Mouse (Mus musculus) neural tube, embryonic 11.5 days (tissue): ENCODE measurements around the gene Adcy7. TPM values are rescaled to one million over a fixed set of nuclear protein-coding genes. Genes with fewer than 3 reads are reported as not detected.

ENCODE experiments used
- ATAC-seq: fragments of 200-750 bp; cut with Nextera tagmentation; 2 replicates; pipeline ENCODE4 v1.8.0; 2017; ENCODE audit warnings: moderate number of reproducible peaks, mild to moderate bottlenecking, moderate TSS enrichment, moderate library complexity; ENCODE audit not compliant: insufficient read depth, low FRiP score, low TSS enrichment
- DNase-seq: peaks from one replicate; pipeline ENCODE4 v3.0.0-alpha.2; 2015; ENCODE audit warnings: low spot score
- H3K27ac ChIP-seq: fragments of 300-500 bp; sonication (generic); 2 replicates; pipeline ENCODE4 v1.5.1; 2014; ENCODE audit warnings: low read depth, mild to moderate bottlenecking, low read length
- H3K27me3 ChIP-seq: fragments of 300-500 bp; sonication (generic); 2 replicates; pipeline ENCODE4 v1.6.1; 2014; ENCODE audit warnings: mild to moderate bottlenecking, low read length, mixed read lengths; ENCODE audit not compliant: control insufficient read depth, insufficient read depth
- H3K36me3 ChIP-seq: fragments of 300-500 bp; sonication (generic); 2 replicates; pipeline ENCODE4 v1.6.1; 2014; ENCODE audit warnings: mild to moderate bottlenecking, low read length, moderate library complexity, mixed read lengths; ENCODE audit not compliant: control insufficient read depth, insufficient read depth
- H3K4me1 ChIP-seq: fragments of 300-500 bp; sonication (generic); 2 replicates; pipeline ENCODE4 v1.6.1; 2014; ENCODE audit warnings: low read length, mixed read lengths; ENCODE audit not compliant: control insufficient read depth, insufficient read depth
- H3K4me2 ChIP-seq: fragments of 300-500 bp; sonication (generic); 2 replicates; pipeline ENCODE4 v1.6.1; 2014; ENCODE audit warnings: low read depth, mild to moderate bottlenecking, moderate library complexity
- H3K4me3 ChIP-seq: fragments of 300-500 bp; sonication (generic); 2 replicates; pipeline ENCODE4 v1.5.1; 2014; ENCODE audit warnings: low read depth, low read length
- H3K9ac ChIP-seq: fragments of 300-500 bp; sonication (generic); 2 replicates; pipeline ENCODE4 v1.6.1; 2014; ENCODE audit warnings: mild to moderate bottlenecking, low read length
- H3K9me3 ChIP-seq: fragments of 300-500 bp; sonication (generic); 2 replicates; pipeline ENCODE4 v1.6.1; 2016; ENCODE audit warnings: low read length; ENCODE audit not compliant: control insufficient read depth
- WGBS: fragments of 180-500 bp; shearing (Covaris S2); extraction: QIAGEN DNeasy Blood & Tissue Kit; methylation state at CpG from one replicate; pipeline ENCODE4 v1.1.7; 2014; 5-methylcytosine and 5-hydroxymethylcytosine counted together
- polyA plus RNA-seq: library from polyadenylated mRNA; unstranded; fragments of >200 nt; fragmentation: Nextera tagmentation; extraction: Ambion mirVana; gene quantifications from 2 replicates; pipeline ENCODE4 v1.2.1, GENCODE M21; 2014

Gene Adcy7
- polyA plus RNA-seq, 1 experiment from 2014 or later = 2.0 TPM

GRCm38 (mm10) chr8:88301589-88302437 lies 29.6 kb downstream of the Adcy7 start:
- Histone ChIP-seq H3K9ac (no peak overlapping the region), H3K9me3 (no peaks in the 10 kb centered on the region), H3K4me1 (no peaks in the 10 kb centered on the region), H3K27ac (no peak overlapping the region), H3K36me3 (no peaks in the 10 kb centered on the region), H3K4me2 (no peak overlapping the region), H3K27me3 (no peaks in the 10 kb centered on the region), H3K4me3 (no peak overlapping the region)
- ATAC-seq = no peak
- DNase-seq = no peak
- WGBS = 79% methylated on average over 15 of the region's 15 CpGs

- ATAC-seq (no peak), DNase-seq (no peak)
- 83% methylated on average over 4 of the region's 4 CpGs for WGBS
- Histone ChIP-seq H3K27me3 (no peaks in the 10 kb centered on the region), H3K27ac (no peak overlapping the region), H3K4me3 (no peak overlapping the region), H3K9ac (no peak overlapping the region), H3K36me3 (no peaks in the 10 kb centered on the region), H3K4me1 (no peaks in the 10 kb centered on the region), H3K4me2 (no peak overlapping the region), H3K9me3 (no peaks in the 10 kb centered on the region)
These were observed 33.6 kb downstream of the Adcy7 start for GRCm38 (mm10) chr8:88305814-88306213.

GRCm38 (mm10) chr8:88306511-88306910 lies 34.3 kb downstream of the Adcy7 start:
- DNase-seq (no peak), ATAC-seq (no peak)
- Histone ChIP-seq H3K4me1 (no peaks in the 10 kb centered on the region), H3K27ac (no peak overlapping the region), H3K36me3 (no peaks in the 10 kb centered on the region), H3K27me3 (no peaks in the 10 kb centered on the region), H3K4me2 (no peak overlapping the region), H3K9ac (no peak overlapping the region), H3K9me3 (no peaks in the 10 kb centered on the region), H3K4me3 (no peak overlapping the region)
- 72% methylated on average over 14 of the region's 14 CpGs for WGBS

GRCm38 (mm10) chr8:88307736-88308135 lies 35.5 kb downstream of the Adcy7 start:
- DNase-seq (no peak), ATAC-seq (no peak)
- no peaks in the 10 kb centered on the region for H3K36me3 ChIP-seq
- no peak overlapping the region for H3K9ac ChIP-seq
- H3K9me3 ChIP-seq = no peaks in the 10 kb centered on the region
- no peak overlapping the region for H3K4me2 ChIP-seq
- H3K4me1 ChIP-seq = no peaks in the 10 kb centered on the region
- H3K27ac ChIP-seq = no peak overlapping the region
- 91% methylated on average over 4 of the region's 4 CpGs for WGBS
- H3K27me3 ChIP-seq = no peaks in the 10 kb centered on the region
- no peak overlapping the region for H3K4me3 ChIP-seq

- no peaks in the 10 kb centered on the region for H3K36me3 ChIP-seq
- H3K27ac ChIP-seq = no peak overlapping the region
These were observed 37.2 kb downstream of the Adcy7 start for GRCm38 (mm10) chr8:88309274-88309873.

GRCm38 (mm10) chr8:88309881-88310280 lies 37.7 kb downstream of the Adcy7 start:
- no peaks in the 10 kb centered on the region for H3K9me3 ChIP-seq
- no peaks in the 10 kb centered on the region for H3K27me3 ChIP-seq
- H3K4me1 ChIP-seq = no peaks in the 10 kb centered on the region
- no peak overlapping the region for H3K4me3 ChIP-seq
- H3K27ac ChIP-seq = no peak overlapping the region
- ATAC-seq (no peak), DNase-seq (no peak)
- no peak overlapping the region for H3K4me2 ChIP-seq
- H3K9ac ChIP-seq = no peak overlapping the region
- H3K36me3 ChIP-seq = no peaks in the 10 kb centered on the region
- WGBS = 94% methylated on average over 7 of the region's 7 CpGs

More at GRCm38 (mm10) chr8:88309274-88309873, 37.2 kb downstream of the Adcy7 start:
- H3K27me3 ChIP-seq = no peaks in the 10 kb centered on the region
- no peaks in the 10 kb centered on the region for H3K4me1 ChIP-seq
- H3K4me3 ChIP-seq = no peak overlapping the region
- no peak for DNase-seq
- WGBS = 83% methylated on average over 10 of the region's 10 CpGs
- no peak overlapping the region for H3K9ac ChIP-seq
- no peaks in the 10 kb centered on the region for H3K9me3 ChIP-seq
- H3K4me2 ChIP-seq = no peak overlapping the region
- ATAC-seq = no peak

- no peaks in the 10 kb centered on the region for H3K9me3 ChIP-seq
- no peak overlapping the region for H3K27ac ChIP-seq
- no peak for ATAC-seq
- H3K36me3 ChIP-seq = no peaks in the 10 kb centered on the region
- H3K4me1 ChIP-seq = no peaks in the 10 kb centered on the region
- no peak overlapping the region for H3K4me3 ChIP-seq
- 92% methylated on average over 13 of the region's 13 CpGs for WGBS
- no peak overlapping the region for H3K9ac ChIP-seq
- DNase-seq = no peak
- H3K27me3 ChIP-seq = no peaks in the 10 kb centered on the region
- no peak overlapping the region for H3K4me2 ChIP-seq
These were observed 38.1 kb downstream of the Adcy7 start for GRCm38 (mm10) chr8:88310286-88310685.

GRCm38 (mm10) chr8:88312966-88313365 lies 40.8 kb downstream of the Adcy7 start:
- H3K27ac ChIP-seq = no peak overlapping the region
- H3K4me3 ChIP-seq = no peak overlapping the region
- H3K4me2 ChIP-seq = no peak overlapping the region
- H3K36me3 ChIP-seq = no peaks in the 10 kb centered on the region
- no peaks in the 10 kb centered on the region for H3K4me1 ChIP-seq
- ATAC-seq (no peak), DNase-seq (no peak)
- WGBS = 80% methylated on average over 8 of the region's 8 CpGs
- no peaks in the 10 kb centered on the region for H3K27me3 ChIP-seq
- no peaks in the 10 kb centered on the region for H3K9me3 ChIP-seq
- no peak overlapping the region for H3K9ac ChIP-seq

GRCm38 (mm10) chr8:88313991-88314390 lies 41.8 kb downstream of the Adcy7 start:
- no peaks in the 10 kb centered on the region for H3K4me1 ChIP-seq
- DNase-seq = no peak
- no peaks in the 10 kb centered on the region for H3K27me3 ChIP-seq
- H3K9me3 ChIP-seq = no peaks in the 10 kb centered on the region
- no peaks in the 10 kb centered on the region for H3K36me3 ChIP-seq
- H3K27ac ChIP-seq = no peak overlapping the region
- H3K4me3 ChIP-seq = no peak overlapping the region
- WGBS = 93% methylated on average over 12 of the region's 12 CpGs
- H3K9ac ChIP-seq = no peak overlapping the region
- no peak overlapping the region for H3K4me2 ChIP-seq
- no peak for ATAC-seq
